Mouse (Mus musculus): Measurements from ENCODE around the gene P2ry6.

P2ry6 gene

GRCm38 (mm10) chr7:100961146-100961545 lies 13.3 kb downstream of the P2ry6 start:
- TF ChIP-seq CTCF (conservative IDR thresholded peaks at IDR 0.05; ENCODE audit: low read length) (no peak), NANOG (IDR thresholded peaks at IDR 0.05; ENCODE audit: borderline replicate concordance, low read length) (no peak), POU5F1 (IDR thresholded peaks at IDR 0.05; ENCODE audit: borderline replicate concordance, low read length) (no peak)
- peaks cover 17% of the 10 kb centered on the region for H3K27me3 ChIP-seq (ENCODE audit: insufficient read depth, low read length)
- peaks cover 17% of the 10 kb centered on the region; the same call in 1 of the 2 replicates for H3K4me1 ChIP-seq (replicated peaks; ENCODE audit: low read depth, low read length)
- H3K36me3 ChIP-seq (ENCODE audit: insufficient read depth, low read length) = no peaks in the 10 kb centered on the region
- H3K4me3 ChIP-seq (replicated peaks; ENCODE audit: low read length) = no peak overlapping the region
- H3K9me3 ChIP-seq (ENCODE audit: low read length) = no peaks in the 10 kb centered on the region

GRCm38 (mm10) chr7:100960462-100960861 lies 14.0 kb downstream of the P2ry6 start:
- Histone ChIP-seq H3K27me3 (ENCODE audit: insufficient read depth, low read length) (peaks cover 17% of the 10 kb centered on the region), H3K36me3 (ENCODE audit: insufficient read depth, low read length) (no peaks in the 10 kb centered on the region), H3K9me3 (ENCODE audit: low read length) (no peaks in the 10 kb centered on the region), H3K4me3 (replicated peaks; ENCODE audit: low read length) (no peak overlapping the region), H3K4me1 (replicated peaks; ENCODE audit: low read depth, low read length) (peaks cover 17% of the 10 kb centered on the region; the same call in 1 of the 2 replicates)
- TF ChIP-seq CTCF (conservative IDR thresholded peaks at IDR 0.05; ENCODE audit: low read length) (no peak), NANOG (IDR thresholded peaks at IDR 0.05; ENCODE audit: borderline replicate concordance, low read length) (no peak), POU5F1 (IDR thresholded peaks at IDR 0.05; ENCODE audit: borderline replicate concordance, low read length) (no peak)

GRCm38 (mm10) chr7:100958426-100958825 lies 16.0 kb downstream of the P2ry6 start:
- H3K27me3 ChIP-seq (ENCODE audit: insufficient read depth, low read length) = peaks cover 10% of the 10 kb centered on the region
- peaks cover 4% of the 10 kb centered on the region; the same call in 1 of the 2 replicates for H3K4me1 ChIP-seq (replicated peaks; ENCODE audit: low read depth, low read length)
- no peaks in the 10 kb centered on the region for H3K9me3 ChIP-seq (ENCODE audit: low read length)
- TF ChIP-seq NANOG (IDR thresholded peaks at IDR 0.05; ENCODE audit: borderline replicate concordance, low read length) = no peak
- TF ChIP-seq CTCF (conservative IDR thresholded peaks at IDR 0.05; ENCODE audit: low read length) = peak; percentile 86
- no peak for TF ChIP-seq POU5F1 (IDR thresholded peaks at IDR 0.05; ENCODE audit: borderline replicate concordance, low read length)
- H3K4me3 ChIP-seq (replicated peaks; ENCODE audit: low read length) = no peak overlapping the region
- no peaks in the 10 kb centered on the region for H3K36me3 ChIP-seq (ENCODE audit: insufficient read depth, low read length)

GRCm38 (mm10) chr7:100952686-100953085 lies 21.8 kb downstream of the P2ry6 start:
- Histone ChIP-seq H3K4me1 (replicated peaks; ENCODE audit: low read depth, low read length) (peaks cover 9% of the 10 kb centered on the region), H3K4me3 (replicated peaks; ENCODE audit: low read length) (no peak overlapping the region), H3K9me3 (ENCODE audit: low read length) (no peaks in the 10 kb centered on the region), H3K27me3 (ENCODE audit: insufficient read depth, low read length) (peaks cover 29% of the 10 kb centered on the region), H3K36me3 (ENCODE audit: insufficient read depth, low read length) (no peaks in the 10 kb centered on the region)
- TF ChIP-seq POU5F1 (IDR thresholded peaks at IDR 0.05; ENCODE audit: borderline replicate concordance, low read length) (no peak), NANOG (IDR thresholded peaks at IDR 0.05; ENCODE audit: borderline replicate concordance, low read length) (no peak), CTCF (conservative IDR thresholded peaks at IDR 0.05; ENCODE audit: low read length) (no peak)

- TF ChIP-seq CTCF (conservative IDR thresholded peaks at IDR 0.05; ENCODE audit: low read length) (no peak), NANOG (IDR thresholded peaks at IDR 0.05; ENCODE audit: borderline replicate concordance, low read length) (no peak), POU5F1 (IDR thresholded peaks at IDR 0.05; ENCODE audit: borderline replicate concordance, low read length) (no peak)
- Histone ChIP-seq H3K4me1 (replicated peaks; ENCODE audit: low read depth, low read length) (peaks cover 9% of the 10 kb centered on the region), H3K27me3 (ENCODE audit: insufficient read depth, low read length) (peaks cover 29% of the 10 kb centered on the region), H3K36me3 (ENCODE audit: insufficient read depth, low read length) (no peaks in the 10 kb centered on the region), H3K4me3 (replicated peaks; ENCODE audit: low read length) (no peak overlapping the region), H3K9me3 (ENCODE audit: low read length) (no peaks in the 10 kb centered on the region)
Observed at GRCm38 (mm10) chr7:100951903-100952302, 22.5 kb downstream of the P2ry6 start.

- peaks cover 29% of the 10 kb centered on the region for H3K27me3 ChIP-seq (ENCODE audit: insufficient read depth, low read length)
- no peaks in the 10 kb centered on the region for H3K36me3 ChIP-seq (ENCODE audit: insufficient read depth, low read length)
- TF ChIP-seq NANOG (IDR thresholded peaks at IDR 0.05; ENCODE audit: borderline replicate concordance, low read length) (no peak), CTCF (conservative IDR thresholded peaks at IDR 0.05; ENCODE audit: low read length) (no peak), POU5F1 (IDR thresholded peaks at IDR 0.05; ENCODE audit: borderline replicate concordance, low read length) (no peak)
- no peak overlapping the region for H3K4me3 ChIP-seq (replicated peaks; ENCODE audit: low read length)
- peaks cover 9% of the 10 kb centered on the region for H3K4me1 ChIP-seq (replicated peaks; ENCODE audit: low read depth, low read length)
- H3K9me3 ChIP-seq (ENCODE audit: low read length) = no peaks in the 10 kb centered on the region
Observed at GRCm38 (mm10) chr7:100950481-100951010, 23.9 kb downstream of the P2ry6 start.

GRCm38 (mm10) chr7:100950031-100950430 lies 24.4 kb downstream of the P2ry6 start:
- Histone ChIP-seq H3K36me3 (ENCODE audit: insufficient read depth, low read length) (no peaks in the 10 kb centered on the region), H3K9me3 (ENCODE audit: low read length) (no peaks in the 10 kb centered on the region), H3K27me3 (ENCODE audit: insufficient read depth, low read length) (peaks cover 29% of the 10 kb centered on the region), H3K4me3 (replicated peaks; ENCODE audit: low read length) (no peak overlapping the region), H3K4me1 (replicated peaks; ENCODE audit: low read depth, low read length) (peaks cover 9% of the 10 kb centered on the region)
- TF ChIP-seq CTCF (conservative IDR thresholded peaks at IDR 0.05; ENCODE audit: low read length) (no peak), POU5F1 (IDR thresholded peaks at IDR 0.05; ENCODE audit: borderline replicate concordance, low read length) (no peak), NANOG (IDR thresholded peaks at IDR 0.05; ENCODE audit: borderline replicate concordance, low read length) (no peak)

GRCm38 (mm10) chr7:100944738-100945137 lies 29.7 kb downstream of the P2ry6 start:
- peaks cover 18% of the 10 kb centered on the region for H3K27me3 ChIP-seq (ENCODE audit: insufficient read depth, low read length)
- H3K9me3 ChIP-seq (ENCODE audit: low read length) = no peaks in the 10 kb centered on the region
- peaks cover 29% of the 10 kb centered on the region for H3K4me1 ChIP-seq (replicated peaks; ENCODE audit: low read depth, low read length)
- TF ChIP-seq CTCF (conservative IDR thresholded peaks at IDR 0.05; ENCODE audit: low read length) (no peak), NANOG (IDR thresholded peaks at IDR 0.05; ENCODE audit: borderline replicate concordance, low read length) (no peak), POU5F1 (IDR thresholded peaks at IDR 0.05; ENCODE audit: borderline replicate concordance, low read length) (no peak)
- H3K4me3 ChIP-seq (replicated peaks; ENCODE audit: low read length) = no peak overlapping the region
- no peaks in the 10 kb centered on the region for H3K36me3 ChIP-seq (ENCODE audit: insufficient read depth, low read length)

GRCm38 (mm10) chr7:100944306-100944705 lies 30.1 kb downstream of the P2ry6 start:
- no peak for TF ChIP-seq CTCF (conservative IDR thresholded peaks at IDR 0.05; ENCODE audit: low read length)
- TF ChIP-seq NANOG (IDR thresholded peaks at IDR 0.05; ENCODE audit: borderline replicate concordance, low read length) = no peak
- TF ChIP-seq POU5F1 (IDR thresholded peaks at IDR 0.05; ENCODE audit: borderline replicate concordance, low read length) = no peak
- Histone ChIP-seq H3K36me3 (ENCODE audit: insufficient read depth, low read length) (no peaks in the 10 kb centered on the region), H3K9me3 (ENCODE audit: low read length) (no peaks in the 10 kb centered on the region), H3K4me3 (replicated peaks; ENCODE audit: low read length) (no peak overlapping the region), H3K27me3 (ENCODE audit: insufficient read depth, low read length) (peaks cover 18% of the 10 kb centered on the region), H3K4me1 (replicated peaks; ENCODE audit: low read depth, low read length) (peaks cover 29% of the 10 kb centered on the region)

Data from E14TG2a.4 (cell line).